Mouse (Mus musculus) embryonic fibroblast, embryonic 13.5 days (primary cell): ENCODE measurements around the gene 4430402I18Rik. TPM values are rescaled to one million over a fixed set of nuclear protein-coding genes. Genes with fewer than 3 reads are reported as not detected.

Experiments
- H3K27ac ChIP-seq: 2 replicates; pipeline ENCODE4 v1.5.1; 2012; ENCODE audit warnings: low read length, control low read depth, inconsistent platforms; ENCODE audit not compliant: insufficient read depth
- H3K4me1 ChIP-seq: 2 replicates; pipeline ENCODE4 v1.6.1; 2011; ENCODE audit warnings: low read length; ENCODE audit not compliant: control insufficient read depth, insufficient read depth
- H3K4me3 ChIP-seq: 2 replicates; pipeline ENCODE4 v1.5.1; 2011; ENCODE audit warnings: mild to moderate bottlenecking, control low read depth, low read length; ENCODE audit not compliant: insufficient read depth
- CTCF ChIP-seq: IDR thresholded peaks from 2 replicates; pipeline ENCODE4 v1.5.1; 2011; ENCODE audit warnings: mild to moderate bottlenecking, control low read depth, low read length, moderate library complexity, borderline replicate concordance; ENCODE audit not compliant: insufficient read depth
- POLR2A ChIP-seq: IDR thresholded peaks from 2 replicates; pipeline ENCODE4 v1.6.1; 2011; ENCODE audit warnings: low read depth, mild to moderate bottlenecking, control low read depth, low read length, moderate library complexity
- polyA plus RNA-seq: library from polyadenylated mRNA; stranded (reverse); fragments of >200 nt; gene quantifications from 2 replicates; pipeline ENCODE4 v1.2.4, GENCODE M21; 2011; ENCODE audit warnings: low read depth; ENCODE audit not compliant: missing spikeins, insufficient read length

Gene 4430402I18Rik
- polyA plus RNA-seq, 1 experiment, result 1.1 TPM

DNA sequence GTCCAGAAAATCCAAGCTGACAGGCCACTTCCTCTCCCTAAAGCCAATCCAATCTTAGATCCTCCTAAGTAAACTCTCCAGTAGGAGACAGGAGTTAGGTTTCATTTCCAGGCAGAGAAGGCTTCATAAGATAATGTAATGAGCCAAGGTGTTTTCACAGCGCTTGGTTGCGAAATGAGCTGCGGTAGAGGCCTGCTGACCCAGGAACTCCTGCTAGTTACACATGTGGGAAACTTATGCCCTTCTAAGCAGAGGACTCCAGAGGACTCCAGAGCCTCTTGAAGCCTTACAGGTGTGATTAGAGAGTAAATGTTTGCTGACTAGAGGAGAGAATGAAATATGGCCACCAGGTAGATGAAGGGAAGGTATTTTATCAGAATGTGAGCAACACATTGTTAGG, 117.1 kb downstream of the 4430402I18Rik start:
- Histone ChIP-seq H3K27ac (no peak overlapping the region), H3K4me3 (no peak overlapping the region), H3K4me1 (no peaks in the 10 kb centered on the region)
- TF ChIP-seq CTCF (no peak), POLR2A (no peak)

DNA sequence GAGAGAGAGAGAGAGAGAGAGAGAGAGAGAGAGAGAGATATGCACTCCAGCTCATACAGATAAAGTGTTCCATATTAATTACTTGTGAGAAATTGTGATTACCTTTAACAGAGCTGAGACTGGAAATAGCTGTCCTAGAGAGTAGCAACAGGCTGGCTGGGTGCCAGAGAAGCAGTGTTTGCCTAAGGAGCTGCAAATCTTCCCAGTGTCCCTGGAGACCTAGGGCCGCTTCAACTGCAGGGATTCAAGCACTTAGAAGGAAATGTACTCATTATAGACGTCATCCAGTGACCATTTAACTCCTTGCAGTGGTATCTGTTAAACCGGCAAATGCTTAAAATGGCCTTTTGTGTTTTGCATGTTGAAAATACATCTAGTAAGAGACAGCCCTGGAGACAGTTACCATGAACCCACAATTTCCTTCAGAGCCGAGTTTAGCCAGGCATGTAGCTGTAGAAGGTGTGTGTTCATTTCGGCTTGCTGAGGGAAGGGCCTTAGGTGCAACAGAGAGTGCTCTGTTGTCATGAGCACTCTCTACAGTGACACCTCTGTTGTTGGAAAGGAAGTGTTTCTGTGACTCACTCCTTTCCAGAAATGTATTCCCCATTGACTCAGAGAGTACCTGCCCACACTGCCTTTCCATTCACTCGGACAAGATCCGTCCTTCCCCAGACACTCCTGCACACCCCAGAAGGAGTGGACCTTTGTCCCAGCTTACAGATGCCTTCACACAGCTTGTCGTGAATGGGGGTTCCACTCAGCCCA, 122.5 kb downstream of the 4430402I18Rik start:
- no peak for TF ChIP-seq POLR2A
- TF ChIP-seq CTCF, result no peak
- no peak overlapping the region for H3K27ac ChIP-seq
- no peak overlapping the region for H3K4me3 ChIP-seq
- no peaks in the 10 kb centered on the region for H3K4me1 ChIP-seq

Other genes starting within 250 kb of the 4430402I18Rik start
- gene Slc1a1, start 132.8 kb downstream of the 4430402I18Rik start, polyA plus RNA-seq, result 0.77 and 0.92 TPM in 2 replicates
- 7.6 and 7.9 TPM in 2 replicates for gene Plpp6, start 3.8 kb downstream of the 4430402I18Rik start, polyA plus RNA-seq
- 49.5 and 70.6 TPM in 2 replicates for gene Cdc37l1, start 22.6 kb upstream of the 4430402I18Rik start, polyA plus RNA-seq
- gene Ak3, start 80.2 kb upstream of the 4430402I18Rik start, polyA plus RNA-seq, result 56.1 and 62.0 TPM in 2 replicates
- 17.0 and 17.2 TPM in 2 replicates for gene Rcl1, start 133.6 kb upstream of the 4430402I18Rik start, polyA plus RNA-seq